Mouse (Mus musculus): Measurements from ENCODE around the gene Vash1. TPM values are rescaled to one million over a fixed set of nuclear protein-coding genes. Genes with fewer than 3 reads are reported as not detected.
A peak's percentile ranks its signal among the peaks of the same experiment; 100 is the strongest.

Vash1 gene
- polyA plus RNA-seq, 1 experiment: 22.4 TPM

DNA sequence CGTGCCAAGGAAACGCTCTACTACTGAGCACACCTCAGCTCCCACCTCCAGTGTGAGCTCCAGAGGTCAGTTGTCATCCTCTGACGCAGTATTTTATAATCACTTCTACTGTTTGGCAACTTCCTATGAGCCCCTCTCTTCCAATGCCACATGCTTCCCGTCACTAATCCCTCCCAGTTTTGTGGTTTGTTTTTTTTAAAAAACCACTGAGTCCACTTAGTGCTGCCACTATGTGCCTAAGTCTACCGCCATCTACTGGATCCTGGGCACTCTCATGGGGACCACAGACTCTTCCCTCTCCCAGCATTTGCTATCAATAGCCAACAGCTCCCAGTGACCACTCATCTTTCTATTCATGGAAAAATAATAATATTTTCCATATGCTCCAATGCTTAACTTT is 35.5 kb downstream of the Vash1 start:
- no peak for DNase-seq (ENCODE audit: extremely low spot score in 1 of 2, low spot score in 1 of 2)

DNA sequence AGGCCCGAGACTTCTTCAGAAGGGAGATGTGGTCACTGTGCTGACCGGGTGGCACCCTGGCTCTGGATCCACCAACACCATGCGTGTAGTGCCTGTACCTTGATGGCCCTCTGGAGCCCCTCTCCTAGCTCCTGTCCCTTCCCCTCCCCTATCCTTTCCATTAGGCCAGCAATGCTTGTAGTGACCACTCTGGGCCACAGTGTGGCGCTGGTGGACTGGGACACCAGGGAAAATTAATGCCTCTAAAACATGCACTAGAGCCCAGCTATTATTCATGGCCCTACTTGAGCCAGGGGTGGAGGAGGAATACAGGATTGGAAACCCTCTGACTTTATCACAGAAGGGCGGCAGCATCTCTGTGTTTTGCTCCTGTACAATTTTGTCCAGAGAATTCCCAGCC is 36.9 kb downstream of the Vash1 start:
- DNase-seq (ENCODE audit: extremely low spot score in 1 of 2, low spot score in 1 of 2): peak in 1 of 2 experiments; percentile 90

DNA sequence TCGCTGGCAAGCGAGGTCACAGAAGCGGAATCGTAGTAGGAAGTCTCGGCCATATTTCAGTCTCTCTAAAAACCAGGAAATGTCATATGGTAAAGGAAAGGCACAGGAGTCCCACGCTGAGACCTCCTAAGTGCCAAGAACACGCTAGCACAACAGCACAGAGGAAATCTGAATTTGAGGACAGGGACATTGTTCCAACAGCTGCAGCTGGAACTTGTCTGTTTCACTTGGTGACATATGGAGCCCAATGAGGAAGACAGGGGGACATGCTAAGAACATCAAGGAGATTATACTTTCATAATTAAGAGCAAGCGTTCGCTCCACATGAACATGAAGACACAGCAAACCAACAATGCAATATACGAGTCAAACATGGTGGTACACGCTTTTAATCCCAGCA is 38.5 kb downstream of the Vash1 start:
- DNase-seq (ENCODE audit: extremely low spot score in 1 of 2, low spot score in 1 of 2): no peak

DNA sequence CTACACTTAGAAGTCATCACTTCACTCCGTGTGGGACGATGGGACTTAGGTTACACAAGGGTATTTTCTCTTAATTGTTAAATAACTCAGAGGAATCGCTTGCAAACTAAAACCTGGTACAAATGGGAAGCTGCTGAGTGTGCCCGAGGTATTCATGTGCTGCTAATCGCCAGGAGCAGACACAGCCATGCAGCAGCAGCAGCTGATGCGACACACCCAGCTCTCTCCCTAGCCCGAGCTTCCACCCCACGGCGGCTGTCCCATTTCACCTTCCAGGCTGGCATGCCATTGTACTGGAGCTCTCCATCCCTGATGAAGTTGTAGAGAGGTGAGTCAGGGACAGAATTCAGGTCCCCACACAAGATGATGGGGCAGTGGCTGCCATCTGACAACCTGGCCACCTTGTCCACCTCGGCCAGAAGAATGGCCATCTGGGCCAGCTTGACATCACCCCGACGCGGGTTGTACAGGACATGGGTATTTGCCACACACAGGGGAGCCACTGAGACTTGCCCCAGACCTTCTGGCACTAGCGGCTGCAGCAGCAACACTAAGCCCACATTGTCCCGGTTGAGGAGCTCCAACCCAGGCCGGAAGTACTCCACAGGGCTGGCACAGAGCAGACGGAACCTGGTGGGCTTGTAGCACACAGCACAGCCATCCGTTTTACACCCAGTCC is 41.6 kb downstream of the Vash1 start:
- no peak for DNase-seq (ENCODE audit: extremely low spot score in 1 of 2, low spot score in 1 of 2)

DNA sequence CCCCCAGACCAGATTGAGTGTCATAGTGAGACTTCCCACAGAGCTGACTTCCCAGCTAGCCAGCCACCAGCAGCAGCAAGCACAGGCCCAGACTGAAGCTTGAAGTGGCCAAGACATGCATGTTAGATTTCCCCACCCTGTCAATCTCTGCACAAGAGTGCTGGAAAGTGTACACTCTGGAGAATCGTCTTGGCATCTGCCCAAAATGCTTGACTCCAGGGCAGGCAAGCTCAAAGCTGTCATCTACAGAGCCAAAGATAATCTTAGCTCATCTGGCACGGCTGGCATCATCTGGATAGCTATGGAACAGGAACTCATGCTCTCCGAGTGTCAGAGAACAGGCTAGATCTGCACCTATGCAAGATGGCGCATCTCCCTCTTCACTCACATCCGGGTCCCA is 43.0 kb downstream of the Vash1 start:
- DNase-seq (ENCODE audit: extremely low spot score in 1 of 2, low spot score in 1 of 2): no peak

DNA sequence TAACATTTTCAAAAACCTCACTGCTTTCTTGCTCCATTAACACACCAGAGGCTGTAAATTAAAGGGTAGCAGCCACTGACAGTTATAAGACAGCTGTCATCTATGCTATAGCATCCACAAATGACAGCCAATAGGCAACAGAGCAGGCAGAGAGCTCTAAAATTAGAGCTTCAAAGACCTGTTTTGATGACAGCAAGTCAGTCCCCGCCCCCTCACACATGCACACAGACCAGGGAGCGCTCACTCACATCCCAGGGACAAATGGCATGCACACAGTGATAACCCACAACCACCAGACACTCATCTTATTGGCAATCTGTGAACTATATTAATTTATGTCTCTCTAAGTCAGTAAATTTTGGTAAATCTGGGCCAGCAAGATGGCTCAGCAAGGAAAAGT is 45.8 kb downstream of the Vash1 start:
- DNase-seq (ENCODE audit: extremely low spot score in 1 of 2, low spot score in 1 of 2): no peak

DNA sequence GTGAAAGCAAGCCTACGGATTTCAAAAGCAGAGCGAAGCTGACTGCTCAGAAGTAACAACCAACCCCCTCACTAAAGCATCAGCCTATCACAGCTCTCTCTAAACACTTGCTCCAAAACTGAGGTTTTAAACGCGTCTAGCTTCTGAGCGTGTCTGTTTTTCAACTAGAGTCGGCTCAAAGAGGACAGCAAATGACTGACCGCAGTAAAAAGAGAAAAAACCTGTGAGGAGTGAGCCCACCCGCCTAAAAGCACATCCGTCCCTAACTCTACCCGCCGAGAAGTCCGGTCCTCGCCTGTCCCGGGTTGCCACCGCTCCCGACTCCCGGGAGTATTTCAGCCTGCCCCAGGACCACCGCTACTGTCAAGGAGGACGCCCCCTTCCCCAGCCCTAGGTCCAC is 47.2 kb downstream of the Vash1 start:
- peak in 1 of 2 experiments; percentile 62 for DNase-seq (ENCODE audit: extremely low spot score in 1 of 2, low spot score in 1 of 2)

DNA sequence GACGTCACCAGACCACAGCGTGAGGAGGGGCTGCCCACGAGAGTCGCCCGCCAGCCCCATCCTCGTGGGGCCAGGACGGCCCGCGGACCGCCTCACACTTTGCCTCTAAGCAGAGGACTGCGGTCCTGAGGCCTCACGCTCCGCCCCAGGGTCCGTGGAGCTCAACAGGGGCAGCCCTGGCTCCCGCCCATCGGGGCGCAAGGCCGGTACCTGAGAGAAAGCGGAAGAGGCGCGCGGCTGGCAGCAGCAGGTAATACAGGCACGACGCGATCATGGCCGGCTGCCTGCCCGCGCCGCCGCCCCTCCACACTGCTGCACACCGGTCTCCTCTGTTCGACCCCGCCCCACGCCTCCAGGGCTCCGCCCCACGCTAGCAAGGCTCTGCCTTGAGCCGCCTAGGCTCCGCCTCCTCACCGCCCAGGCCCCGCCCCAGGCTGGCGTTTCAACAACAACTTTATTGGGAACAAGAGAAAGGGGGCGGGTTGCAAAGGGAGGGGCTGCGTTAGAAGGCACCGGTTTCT is 47.7 kb downstream of the Vash1 start, which contains the start of gene Angel1:
Gene Angel1 (minus strand): TSS at position 341 of the 521 bp plus-strand sequence.
- peak; percentile 91 to 96 for DNase-seq (ENCODE audit: extremely low spot score in 1 of 2, low spot score in 1 of 2)

DNA sequence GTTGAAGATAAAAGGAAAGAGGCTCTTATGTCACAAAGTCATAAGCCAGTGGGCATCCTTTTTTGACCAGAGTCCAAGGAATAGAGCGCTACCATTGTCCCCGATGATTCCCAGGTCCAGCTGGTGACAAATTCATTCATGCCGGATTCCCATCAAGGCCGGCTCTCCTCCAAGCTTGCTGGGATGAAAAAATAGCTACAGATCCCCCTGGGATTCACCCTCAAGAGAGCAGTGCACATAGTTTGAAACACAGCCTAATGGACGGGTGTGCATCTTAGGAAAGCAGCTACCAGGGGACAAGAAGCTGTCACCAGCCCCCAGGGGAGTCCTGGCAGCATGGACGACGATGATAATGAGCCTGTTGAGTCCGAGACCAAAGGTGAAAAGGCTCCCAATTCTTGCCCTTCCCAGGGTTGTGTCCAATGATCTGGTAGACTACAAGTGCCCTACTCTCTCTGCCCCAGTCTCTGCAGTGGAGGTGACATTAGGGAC is 55.9 kb downstream of the Vash1 start, which contains the start of gene Lrrc74a:
Gene Lrrc74a (plus strand): TSS at position 51 of the 492 bp plus-strand sequence.
- no peak for DNase-seq (ENCODE audit: extremely low spot score in 1 of 2, low spot score in 1 of 2)

Other genes starting within 250 kb of the Vash1 start
- gene Angel1, start 47.8 kb downstream of the Vash1 start, polyA plus RNA-seq (2012; rRNA removed): 13.2 and 14.1 TPM in 2 replicates
- not detected in 2 replicates for gene Lrrc74a, start 55.7 kb downstream of the Vash1 start, polyA plus RNA-seq (2012; rRNA removed)
- 48.5 and 50.2 TPM in 2 replicates for gene Irf2bpl, start 206.1 kb downstream of the Vash1 start, polyA plus RNA-seq (2012; rRNA removed)